Mouse (Mus musculus) erythroblast, embryonic 14.5 days (primary cell): Measurements from ENCODE around the gene Wipf1.

Experiments used
- GATA1 ChIP-seq: IDR thresholded peaks from 2 replicates; pipeline ENCODE4 v1.6.1; 2012; ENCODE audit warnings: low read length, inconsistent platforms, mixed read lengths
- TAL1 ChIP-seq: IDR thresholded peaks from 3 replicates; pipeline ENCODE4 v1.6.1; 2012; ENCODE audit warnings: low read length, inconsistent platforms, mixed read lengths

DNA sequence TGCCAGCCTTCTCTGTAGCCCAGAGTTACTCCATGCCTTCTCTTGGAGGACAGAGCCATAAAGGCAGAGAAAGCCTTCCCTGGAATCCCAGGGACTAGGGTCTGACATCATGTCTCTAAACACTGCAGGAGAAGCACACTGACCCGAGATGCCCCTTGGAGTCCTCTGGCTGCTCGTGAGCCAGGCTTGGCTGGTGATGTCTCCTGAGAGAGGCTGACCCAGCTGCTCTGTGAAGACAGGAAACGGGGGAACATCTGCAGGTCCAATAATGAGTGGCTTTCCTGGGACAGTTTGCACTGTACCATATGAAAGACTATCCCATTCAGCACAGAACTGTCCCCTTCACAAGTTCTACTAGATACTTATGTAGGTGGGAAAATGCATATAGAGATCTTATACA lies 69.4 kb downstream of the Wipf1 start:
- TF ChIP-seq GATA1 (no peak), TAL1 (no peak)
